Mouse (Mus musculus) midbrain, embryonic 12.5 days (tissue): Measurements from ENCODE around the gene Arhgef28. TPM values are rescaled to one million over a fixed set of nuclear protein-coding genes. Genes with fewer than 3 reads are reported as not detected.

Source experiments
- ATAC-seq: fragments of 200-750 bp; cut with Nextera tagmentation; 2 replicates; pipeline ENCODE4 v1.8.0; 2017; ENCODE audit warnings: low read depth, moderate TSS enrichment, moderate library complexity; ENCODE audit not compliant: low FRiP score
- H3K27ac ChIP-seq: fragments of 300-500 bp; sonication (generic); replicated peaks from 2 replicates; pipeline ENCODE4 v1.5.1; 2016; ENCODE audit warnings: mild to moderate bottlenecking
- H3K27me3 ChIP-seq: fragments of 300-500 bp; sonication (generic); 2 replicates; pipeline ENCODE4 v1.6.1; 2016; ENCODE audit warnings: mild to moderate bottlenecking
- H3K36me3 ChIP-seq: fragments of 300-500 bp; sonication (generic); 2 replicates; pipeline ENCODE4 v1.6.1; 2016
- H3K4me1 ChIP-seq: fragments of 300-500 bp; sonication (generic); 2 replicates; pipeline ENCODE4 v1.6.1; 2016
- H3K4me2 ChIP-seq: fragments of 300-500 bp; sonication (generic); replicated peaks from 2 replicates; pipeline ENCODE4 v1.6.1; 2016; ENCODE audit warnings: mild to moderate bottlenecking, moderate library complexity
- H3K4me3 ChIP-seq: fragments of 300-500 bp; sonication (generic); 2 replicates; pipeline ENCODE4 v1.5.1; 2016; ENCODE audit warnings: mild to moderate bottlenecking
- H3K9ac ChIP-seq: fragments of 300-500 bp; sonication (generic); replicated peaks from 2 replicates; pipeline ENCODE4 v1.6.1; 2016; ENCODE audit warnings: mild to moderate bottlenecking, moderate library complexity
- H3K9me3 ChIP-seq: fragments of 300-500 bp; sonication (generic); 2 replicates; pipeline ENCODE4 v1.6.1; 2016; ENCODE audit warnings: mild to moderate bottlenecking
- WGBS: fragments of 180-500 bp; shearing (Covaris S2); methylation state at CpG from one replicate; pipeline ENCODE4 v1.1.7; 2016; 5-methylcytosine and 5-hydroxymethylcytosine counted together
- polyA plus RNA-seq: library from polyadenylated mRNA; unstranded; fragments of >200 nt; fragmentation: Nextera tagmentation; extraction: Ambion mirVana; gene quantifications from 2 replicates; pipeline ENCODE4 v1.2.1, GENCODE M21; 2016

Gene Arhgef28
- polyA plus RNA-seq, 1 experiment from 2014 or later, result 9.8 TPM

- no peak overlapping the region for H3K4me3 ChIP-seq
- no peak for ATAC-seq
- no peaks in the 10 kb centered on the region for H3K36me3 ChIP-seq
- no peaks in the 10 kb centered on the region for H3K9me3 ChIP-seq
- H3K27ac ChIP-seq, result no peak overlapping the region
- no peak overlapping the region for H3K4me2 ChIP-seq
- H3K4me1 ChIP-seq, result 0 out of 2 replicates have a peak, but pooled peaks cover 2% of the 10 kb centered on the region
- 88% methylated on average over 8 of the region's 8 CpGs for WGBS
- H3K9ac ChIP-seq, result no peak overlapping the region
- no peaks in the 10 kb centered on the region for H3K27me3 ChIP-seq
These were observed 25.6 kb downstream of the Arhgef28 start for GRCm38 (mm10) chr13:98180636-98181035.

- ATAC-seq, result no peak
- Histone ChIP-seq H3K36me3 (no peaks in the 10 kb centered on the region), H3K4me2 (no peak overlapping the region), H3K4me3 (no peak overlapping the region), H3K4me1 (peaks cover 13% of the 10 kb centered on the region), H3K9ac (no peak overlapping the region), H3K9me3 (no peaks in the 10 kb centered on the region), H3K27me3 (no peaks in the 10 kb centered on the region), H3K27ac (no peak overlapping the region)
- WGBS, result 86% methylated on average over 10 of the region's 10 CpGs
These were observed 30.8 kb downstream of the Arhgef28 start for GRCm38 (mm10) chr13:98175323-98176007.

- Histone ChIP-seq H3K4me1 (peaks cover 13% of the 10 kb centered on the region), H3K27me3 (no peaks in the 10 kb centered on the region), H3K9ac (no peak overlapping the region), H3K4me2 (no peak overlapping the region), H3K36me3 (no peaks in the 10 kb centered on the region), H3K9me3 (no peaks in the 10 kb centered on the region), H3K27ac (no peak overlapping the region), H3K4me3 (no peak overlapping the region)
- ATAC-seq, result no peak
- 81% methylated on average over 6 of the region's 6 CpGs for WGBS
These were observed 33.2 kb downstream of the Arhgef28 start for GRCm38 (mm10) chr13:98173008-98173407.

GRCm38 (mm10) chr13:98172365-98172764, 33.9 kb downstream of the Arhgef28 start:
- H3K27ac ChIP-seq, result no peak overlapping the region
- H3K27me3 ChIP-seq, result no peaks in the 10 kb centered on the region
- H3K9me3 ChIP-seq, result no peaks in the 10 kb centered on the region
- no peak overlapping the region for H3K9ac ChIP-seq
- no peak overlapping the region for H3K4me3 ChIP-seq
- H3K4me1 ChIP-seq, result peaks cover 13% of the 10 kb centered on the region
- no peak for ATAC-seq
- 73% methylated on average over 11 of the region's 11 CpGs for WGBS
- no peak overlapping the region for H3K4me2 ChIP-seq
- H3K36me3 ChIP-seq, result no peaks in the 10 kb centered on the region

- WGBS, result 91% methylated on average over 4 of the region's 4 CpGs
- H3K9me3 ChIP-seq, result no peaks in the 10 kb centered on the region
- H3K4me3 ChIP-seq, result no peak overlapping the region
- no peak overlapping the region for H3K27ac ChIP-seq
- H3K27me3 ChIP-seq, result no peaks in the 10 kb centered on the region
- H3K9ac ChIP-seq, result no peak overlapping the region
- no peaks in the 10 kb centered on the region for H3K36me3 ChIP-seq
- no peak overlapping the region for H3K4me2 ChIP-seq
- H3K4me1 ChIP-seq, result peaks cover 13% of the 10 kb centered on the region
- no peak for ATAC-seq
These were observed 34.5 kb downstream of the Arhgef28 start for GRCm38 (mm10) chr13:98171706-98172105.

DNA sequence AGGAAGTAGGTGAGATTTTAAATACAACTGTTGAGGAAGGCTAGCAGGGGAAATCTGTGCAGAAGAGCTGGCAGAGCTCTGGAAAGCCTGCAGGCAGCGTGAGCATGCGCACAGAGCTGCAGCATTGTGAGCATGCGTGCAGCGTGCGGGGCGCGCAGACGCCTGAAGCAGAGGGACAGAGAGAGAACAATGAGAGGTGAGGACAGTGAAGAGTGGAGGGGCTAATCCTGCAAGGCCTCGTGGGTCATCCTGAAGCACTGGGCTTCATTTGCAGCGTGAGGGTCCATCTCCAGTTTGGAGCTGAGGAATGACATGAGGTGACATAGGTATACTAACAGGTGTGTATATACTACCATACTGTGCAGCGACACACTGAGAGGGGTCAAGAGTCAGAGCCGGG, 35.0 kb downstream of the Arhgef28 start:
- H3K27ac ChIP-seq, result no peak overlapping the region
- H3K4me2 ChIP-seq, result no peak overlapping the region
- H3K9me3 ChIP-seq, result no peaks in the 10 kb centered on the region
- peaks cover 13% of the 10 kb centered on the region for H3K4me1 ChIP-seq
- H3K4me3 ChIP-seq, result no peak overlapping the region
- ATAC-seq, result no peak
- WGBS, result 86% methylated on average over 12 of the region's 12 CpGs
- H3K27me3 ChIP-seq, result no peaks in the 10 kb centered on the region
- no peaks in the 10 kb centered on the region for H3K36me3 ChIP-seq
- H3K9ac ChIP-seq, result no peak overlapping the region

- no peak overlapping the region for H3K4me2 ChIP-seq
- H3K27ac ChIP-seq, result no peak overlapping the region
- H3K27me3 ChIP-seq, result no peaks in the 10 kb centered on the region
- H3K9me3 ChIP-seq, result no peaks in the 10 kb centered on the region
- H3K4me1 ChIP-seq, result no peaks in the 10 kb centered on the region
- no peaks in the 10 kb centered on the region for H3K36me3 ChIP-seq
- H3K4me3 ChIP-seq, result no peak overlapping the region
- no peak for ATAC-seq
- 84% methylated on average over 6 of the region's 6 CpGs for WGBS
- H3K9ac ChIP-seq, result no peak overlapping the region
These were observed 41.4 kb downstream of the Arhgef28 start for GRCm38 (mm10) chr13:98164878-98165277.

DNA sequence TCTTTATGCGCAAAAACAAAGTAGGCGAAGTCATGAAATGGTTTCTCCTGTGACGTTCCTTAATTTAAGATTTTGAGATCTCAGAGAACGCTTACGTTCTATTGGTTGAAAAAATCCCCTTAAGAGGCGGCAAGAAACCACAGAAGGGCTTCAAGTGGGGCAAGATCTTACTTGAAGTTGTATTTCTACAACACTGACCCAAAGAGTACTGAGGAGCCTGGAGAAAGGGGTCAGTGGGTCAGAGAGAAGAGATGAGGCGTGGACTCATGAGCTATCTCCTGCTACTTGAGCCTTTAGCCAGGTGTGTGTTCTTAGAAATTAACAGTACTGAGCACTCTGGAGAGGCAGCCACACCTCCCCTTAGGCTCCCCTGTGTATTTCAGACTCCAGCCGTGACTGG, 44.7 kb downstream of the Arhgef28 start:
- H3K36me3 ChIP-seq, result no peaks in the 10 kb centered on the region
- no peaks in the 10 kb centered on the region for H3K9me3 ChIP-seq
- no peak overlapping the region for H3K9ac ChIP-seq
- no peak overlapping the region for H3K4me2 ChIP-seq
- H3K27ac ChIP-seq, result no peak overlapping the region
- no peak overlapping the region for H3K4me3 ChIP-seq
- no peaks in the 10 kb centered on the region for H3K27me3 ChIP-seq
- WGBS, result 91% methylated on average over 8 of the region's 8 CpGs
- no peak for ATAC-seq
- peaks cover 6% of the 10 kb centered on the region; the same call in 1 of the 2 replicates for H3K4me1 ChIP-seq

DNA sequence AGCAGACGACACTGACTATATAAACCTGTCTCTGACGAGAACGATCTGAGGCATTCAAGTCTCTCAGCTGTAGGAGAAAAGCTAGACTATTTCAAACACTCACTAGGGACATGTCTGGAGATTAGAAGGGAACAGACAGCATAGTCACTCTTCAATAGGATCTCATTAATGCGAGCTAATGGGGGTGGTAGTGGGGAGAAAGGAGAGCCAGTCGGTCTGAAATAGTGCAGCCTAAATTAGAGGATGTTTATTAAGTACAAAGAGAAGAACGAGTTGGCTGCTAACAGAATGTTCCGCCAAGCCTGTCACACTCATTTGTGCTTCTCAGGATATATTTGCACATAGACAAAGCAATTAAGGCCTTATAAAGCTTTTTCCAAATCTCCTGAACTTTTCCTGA, 49.6 kb downstream of the Arhgef28 start:
- Histone ChIP-seq H3K9ac (no peak overlapping the region), H3K4me3 (no peak overlapping the region), H3K4me1 (peaks cover 10% of the 10 kb centered on the region; the same call in 1 of the 2 replicates), H3K4me2 (no peak overlapping the region), H3K36me3 (no peaks in the 10 kb centered on the region), H3K27me3 (no peaks in the 10 kb centered on the region), H3K27ac (no peak overlapping the region), H3K9me3 (no peaks in the 10 kb centered on the region)
- 48% methylated on average over 7 of the region's 7 CpGs for WGBS
- no peak for ATAC-seq

- H3K27me3 ChIP-seq, result no peaks in the 10 kb centered on the region
- peaks cover 10% of the 10 kb centered on the region; the same call in 1 of the 2 replicates for H3K4me1 ChIP-seq
- WGBS, result 92% methylated on average over 8 of the region's 8 CpGs
- H3K9me3 ChIP-seq, result no peaks in the 10 kb centered on the region
- no peak overlapping the region for H3K27ac ChIP-seq
- H3K36me3 ChIP-seq, result no peaks in the 10 kb centered on the region
- H3K9ac ChIP-seq, result no peak overlapping the region
- H3K4me2 ChIP-seq, result no peak overlapping the region
- ATAC-seq, result no peak
- H3K4me3 ChIP-seq, result no peak overlapping the region
These were observed 53.5 kb downstream of the Arhgef28 start for GRCm38 (mm10) chr13:98152759-98153158.

- WGBS, result 58% methylated on average over 5 of the region's 5 CpGs
- Histone ChIP-seq H3K4me2 (no peak overlapping the region), H3K4me3 (no peak overlapping the region), H3K9me3 (no peaks in the 10 kb centered on the region), H3K4me1 (no peaks in the 10 kb centered on the region), H3K36me3 (no peaks in the 10 kb centered on the region), H3K27ac (no peak overlapping the region), H3K9ac (no peak overlapping the region), H3K27me3 (no peaks in the 10 kb centered on the region)
- no peak for ATAC-seq
These were observed 58.7 kb downstream of the Arhgef28 start for GRCm38 (mm10) chr13:98147532-98147931.

- Histone ChIP-seq H3K36me3 (no peaks in the 10 kb centered on the region), H3K4me2 (no peak overlapping the region), H3K27me3 (no peaks in the 10 kb centered on the region), H3K4me1 (no peaks in the 10 kb centered on the region), H3K27ac (no peak overlapping the region), H3K9me3 (no peaks in the 10 kb centered on the region), H3K9ac (no peak overlapping the region), H3K4me3 (no peak overlapping the region)
- no peak for ATAC-seq
- WGBS, result 66% methylated on average over 8 of the region's 8 CpGs
These were observed 59.6 kb downstream of the Arhgef28 start for GRCm38 (mm10) chr13:98146573-98147160.
